Mouse (Mus musculus) testis, postnatal 10 days (tissue): ENCODE results near the gene Mob4.

Source experiments
- DNase-seq: peaks from one replicate; pipeline ENCODE4 v3.0.0; 2021; ENCODE audit warnings: low spot score

Mob4 gene

DNA sequence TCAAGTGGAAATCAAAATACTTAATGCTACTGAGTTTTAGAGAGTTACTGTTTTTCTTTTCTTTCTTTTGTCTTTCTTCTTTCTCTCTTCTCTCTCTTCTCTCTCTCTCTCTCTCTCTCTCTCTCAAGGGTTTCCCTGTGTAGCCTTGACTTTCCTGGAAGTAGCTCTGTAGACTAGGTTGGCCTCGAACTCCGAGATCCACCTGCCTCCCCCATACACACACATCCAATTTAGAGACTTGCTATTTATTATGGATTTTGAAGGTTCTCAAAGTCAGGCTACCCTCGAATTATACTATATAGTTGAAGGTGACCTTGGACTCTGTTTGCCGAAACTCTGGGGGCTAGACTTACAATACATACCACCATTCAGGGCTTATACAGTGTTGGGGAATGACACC lies 1.3 kb downstream of the Mob4 start:
- no peak for DNase-seq

- DNase-seq = no peak
These were observed 2.1 kb downstream of the Mob4 start for GRCm38 (mm10) chr1:55133173-55133572.

GRCm38 (mm10) chr1:55134301-55134700 lies 3.3 kb downstream of the Mob4 start:
- DNase-seq = no peak

DNA sequence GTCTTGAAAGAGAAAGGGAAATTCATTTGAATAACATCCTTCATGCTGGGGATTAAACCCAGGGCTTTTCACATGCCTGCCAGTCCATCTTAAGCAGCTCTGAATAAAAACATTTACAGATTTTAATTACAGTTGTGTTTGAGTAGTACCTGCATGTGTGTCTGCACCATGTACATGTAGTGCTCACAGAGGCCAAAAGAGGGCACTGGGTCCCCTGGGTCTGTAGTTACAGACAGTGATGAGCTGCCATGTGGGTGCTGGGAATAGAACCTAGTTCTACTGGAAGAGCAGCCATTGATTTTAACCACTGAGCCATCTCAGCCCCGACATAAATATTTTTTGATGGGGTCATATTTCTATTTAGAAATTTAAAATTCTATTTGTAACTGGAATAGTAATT lies 4.8 kb downstream of the Mob4 start:
- no peak for DNase-seq

- DNase-seq = no peak
These were observed 13.3 kb downstream of the Mob4 start for GRCm38 (mm10) chr1:55144338-55144737.

DNA sequence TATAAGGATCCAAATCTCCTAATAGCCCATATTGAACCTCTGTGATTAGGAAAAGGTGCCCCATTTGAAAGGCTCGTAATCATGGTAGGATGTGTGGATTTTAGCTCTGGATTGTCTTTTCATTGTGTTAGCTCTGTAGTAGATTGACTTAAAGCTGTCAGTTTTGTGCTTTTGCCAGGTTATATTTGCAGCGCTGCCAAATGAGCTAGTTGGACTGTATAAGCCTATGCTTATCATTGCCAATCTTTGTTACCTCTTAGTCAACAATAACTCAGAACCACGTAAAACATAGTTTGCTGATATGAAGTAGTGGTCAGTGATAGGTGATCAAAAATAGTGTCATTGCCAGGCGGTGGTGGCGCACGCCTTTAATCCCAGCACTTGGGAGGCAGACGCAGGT lies 14.5 kb downstream of the Mob4 start:
- DNase-seq = no peak

DNA sequence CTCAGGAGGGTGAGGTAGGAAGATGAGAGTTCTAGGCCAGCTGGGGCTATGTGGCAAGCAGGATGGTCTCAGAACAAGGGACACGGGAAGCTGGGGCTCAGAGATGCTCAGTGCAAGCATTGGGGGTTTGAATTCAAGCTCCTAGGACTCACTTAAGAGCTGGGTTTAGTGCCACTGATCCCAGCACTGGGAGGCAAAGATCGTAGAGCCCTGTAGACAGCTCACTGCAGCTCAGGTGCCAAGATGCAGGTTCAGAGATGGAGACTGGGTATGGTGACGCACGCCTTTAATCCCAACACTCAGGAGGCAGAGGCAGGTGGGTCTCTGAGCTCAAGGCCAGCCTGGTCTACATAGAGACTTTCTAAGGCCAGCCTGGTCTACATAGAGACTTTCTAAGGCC lies 26.3 kb downstream of the Mob4 start:
- DNase-seq = no peak

GRCm38 (mm10) chr1:55158211-55158610 lies 27.2 kb downstream of the Mob4 start:
- no peak for DNase-seq

DNA sequence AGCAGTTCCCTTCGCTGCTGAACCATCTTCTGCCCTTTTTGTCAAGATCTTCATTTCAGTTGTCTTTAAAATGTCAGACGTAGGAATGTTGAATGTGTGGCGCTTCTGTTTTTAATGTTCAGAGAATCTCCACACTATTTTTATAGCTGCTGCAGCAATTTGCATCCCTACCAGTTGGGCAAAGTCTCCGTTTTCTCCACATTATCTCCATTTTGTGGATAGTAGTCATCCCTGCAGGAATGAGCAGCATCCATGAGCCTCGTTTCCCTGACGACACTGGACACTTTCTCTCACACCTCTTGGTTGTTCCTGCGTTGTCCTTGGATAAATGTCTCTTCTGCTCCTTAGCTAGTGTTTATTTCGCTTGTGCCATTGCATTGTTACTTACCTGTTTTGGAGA lies 27.8 kb downstream of the Mob4 start:
- no peak for DNase-seq

GRCm38 (mm10) chr1:55160218-55160617 lies 29.2 kb downstream of the Mob4 start:
- DNase-seq = no peak

GRCm38 (mm10) chr1:55160831-55161638 lies 30.0 kb downstream of the Mob4 start:
- DNase-seq = peak; percentile 46

- DNase-seq = peak; percentile 61
These were observed 30.9 kb downstream of the Mob4 start for GRCm38 (mm10) chr1:55161895-55162294.

- peak; percentile 31 for DNase-seq
These were observed 31.8 kb downstream of the Mob4 start for GRCm38 (mm10) chr1:55162781-55163180.

DNA sequence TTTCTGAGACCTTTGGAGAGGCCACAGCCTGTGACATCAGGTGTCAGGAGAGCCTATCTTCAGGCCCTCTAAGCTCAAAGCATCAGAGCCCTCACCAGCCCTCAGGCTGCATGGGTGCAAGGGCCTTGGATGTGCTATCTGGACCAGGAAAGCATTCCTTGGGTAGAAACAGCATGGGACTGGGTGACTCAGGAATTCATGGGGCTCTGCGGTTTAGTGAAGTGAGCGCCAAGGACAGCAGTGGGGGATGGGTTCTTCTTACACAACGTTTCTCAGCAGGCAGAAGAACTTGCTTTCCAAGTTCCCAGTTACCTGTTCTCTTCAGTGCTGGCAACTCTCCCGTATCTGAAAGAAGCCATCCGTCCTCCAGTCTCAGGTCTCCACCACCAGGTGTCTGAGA lies 33.0 kb downstream of the Mob4 start:
- no peak for DNase-seq

- DNase-seq = no peak
These were observed 36.5 kb downstream of the Mob4 start for GRCm38 (mm10) chr1:55167560-55167959.

GRCm38 (mm10) chr1:55168591-55168990 lies 37.6 kb downstream of the Mob4 start:
- DNase-seq = no peak

- DNase-seq = no peak
These were observed 40.6 kb downstream of the Mob4 start for GRCm38 (mm10) chr1:55171361-55172325.

DNA sequence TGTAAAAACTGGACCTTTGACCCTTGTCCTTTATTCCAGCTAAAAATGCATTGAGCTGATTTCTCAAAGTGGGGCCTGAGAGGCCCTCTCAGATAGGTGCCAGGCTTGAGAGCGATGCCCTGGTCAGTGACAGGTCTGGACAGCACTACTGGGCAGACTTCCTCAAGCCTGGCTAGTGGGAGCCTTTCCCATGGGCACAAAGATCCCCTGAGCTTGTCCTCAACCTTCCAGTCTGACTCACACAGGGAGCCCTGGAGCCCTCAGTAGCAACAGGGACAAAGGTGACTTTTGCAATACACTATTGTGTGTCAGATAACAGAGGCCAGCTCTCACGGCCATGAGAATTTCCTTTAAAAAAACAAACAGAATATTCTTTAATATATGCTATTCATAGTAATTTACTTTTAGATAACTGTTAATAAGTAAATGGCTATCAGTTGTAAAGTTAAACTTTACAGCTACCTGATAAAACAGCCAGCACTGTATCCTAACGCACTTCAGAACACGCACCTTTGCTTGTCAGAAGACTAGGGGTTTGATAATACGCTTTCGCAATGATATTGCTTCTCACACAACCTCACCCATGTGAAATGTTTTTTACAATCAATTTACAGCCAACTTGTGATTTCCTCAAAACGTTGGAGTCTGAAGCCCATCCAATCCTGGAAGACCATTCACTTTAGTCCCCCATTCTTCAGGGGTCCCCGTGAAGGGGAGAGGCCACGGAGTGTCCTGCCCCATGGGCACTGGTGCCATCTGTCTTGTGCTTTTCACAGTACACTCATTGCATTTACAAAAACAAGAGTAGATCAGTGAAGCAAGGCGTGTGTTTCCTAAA lies 42.9 kb downstream of the Mob4 start:
- DNase-seq = no peak

GRCm38 (mm10) chr1:55174558-55175034 lies 43.6 kb downstream of the Mob4 start:
- no peak for DNase-seq

- DNase-seq = no peak
These were observed 49.0 kb downstream of the Mob4 start for GRCm38 (mm10) chr1:55179917-55180566.

DNA sequence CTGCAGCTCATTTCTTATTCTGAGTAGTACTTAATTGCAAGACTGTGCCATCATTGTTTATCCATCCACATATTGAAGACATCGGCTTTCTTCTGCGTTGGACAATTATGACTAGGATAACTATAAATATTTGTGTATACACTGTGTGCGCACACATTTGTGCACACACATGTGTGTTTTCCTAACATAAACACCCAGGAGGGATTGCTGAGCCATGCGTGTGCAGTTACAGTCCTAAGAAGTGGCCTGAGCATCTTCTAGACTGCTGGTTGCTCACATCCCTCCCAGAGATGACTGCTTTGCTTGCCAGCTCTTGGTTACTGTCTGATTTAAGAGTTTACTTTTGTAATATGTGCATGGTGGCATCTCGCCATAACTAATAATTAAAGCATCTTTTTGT lies 51.4 kb downstream of the Mob4 start:
- DNase-seq = no peak
